Mouse (Mus musculus): Measurements from ENCODE around the gene Gm10663. TPM values are rescaled to one million over a fixed set of nuclear protein-coding genes. Genes with fewer than 3 reads are reported as not detected.

Gene Gm10663
- polyA plus RNA-seq, 1 experiment from 2014 or later, result not detected

Small RNA genes within 50 kb of the gene (microRNA-seq; reads per million reads assigned to microRNA genes)
- not detected for gene Gm24333

Other genes with a start within 250 kb of the Gm10663 start
- 41.7 and 42.3 TPM in 2 replicates for gene Klhl2, start 225.0 kb upstream of the Gm10663 start, polyA plus RNA-seq (2015; fragmentation: Nextera tagmentation; extraction: Ambion mirVana)
- 20.7 and 22.1 TPM in 2 replicates for gene Tmem192, start 127.8 kb upstream of the Gm10663 start, polyA plus RNA-seq (2015; fragmentation: Nextera tagmentation; extraction: Ambion mirVana)
- 0.08 TPM in 1 of 2 replicates, not detected in the other for gene Trim75, start 87.2 kb upstream of the Gm10663 start, polyA plus RNA-seq (2015; fragmentation: Nextera tagmentation; extraction: Ambion mirVana)
- not detected in 2 replicates for gene Trim61, start 56.5 kb upstream of the Gm10663 start, polyA plus RNA-seq (2015; fragmentation: Nextera tagmentation; extraction: Ambion mirVana)
- not detected in 2 replicates for gene Trim60, start 56.4 kb upstream of the Gm10663 start, polyA plus RNA-seq (2015; fragmentation: Nextera tagmentation; extraction: Ambion mirVana)
- 0.49 and 1.3 TPM in 2 replicates for gene Apela, start 37.7 kb upstream of the Gm10663 start, polyA plus RNA-seq (2015; fragmentation: Nextera tagmentation; extraction: Ambion mirVana)
- not detected in 2 replicates for gene BC030870, start 54.5 kb downstream of the Gm10663 start, polyA plus RNA-seq (2015; fragmentation: Nextera tagmentation; extraction: Ambion mirVana)